Mouse (Mus musculus) 3T3-L1 (cell line): ENCODE data around the gene Zcchc24.
A peak's percentile ranks its signal among the peaks of the same experiment; 100 is the strongest.

Source experiments
- DNase-seq: peaks from one replicate; pipeline ENCODE4 v3.0.0-alpha.2; 2015; ENCODE audit warnings: low read depth, low spot score

Zcchc24 gene

GRCm38 (mm10) chr14:25718471-25718870 is 50.4 kb downstream of the Zcchc24 start:
- DNase-seq: no peak

GRCm38 (mm10) chr14:25717718-25718117 is 51.1 kb downstream of the Zcchc24 start:
- DNase-seq: no peak

GRCm38 (mm10) chr14:25716528-25716927 is 52.3 kb downstream of the Zcchc24 start:
- DNase-seq: no peak

GRCm38 (mm10) chr14:25713443-25713842 is 55.4 kb downstream of the Zcchc24 start:
- DNase-seq: peak; percentile 51

- DNase-seq: no peak
These were observed 57.2 kb downstream of the Zcchc24 start for GRCm38 (mm10) chr14:25711602-25712001.

GRCm38 (mm10) chr14:25711177-25711576 is 57.7 kb downstream of the Zcchc24 start:
- peak; percentile 29 for DNase-seq

GRCm38 (mm10) chr14:25710681-25711080 is 58.2 kb downstream of the Zcchc24 start:
- DNase-seq: peak; percentile 2

GRCm38 (mm10) chr14:25710073-25710472 is 58.8 kb downstream of the Zcchc24 start:
- peak; percentile 37 for DNase-seq

GRCm38 (mm10) chr14:25708917-25709316 is 59.9 kb downstream of the Zcchc24 start:
- DNase-seq: peak; percentile 39

- DNase-seq: peak; percentile 78
These were observed 60.4 kb downstream of the Zcchc24 start for GRCm38 (mm10) chr14:25708451-25708850.

- peak; percentile 82 for DNase-seq
These were observed 61.1 kb downstream of the Zcchc24 start for GRCm38 (mm10) chr14:25707691-25708181.

GRCm38 (mm10) chr14:25701986-25702385 is 66.9 kb downstream of the Zcchc24 start:
- DNase-seq: peak; percentile 63

- DNase-seq: no peak
These were observed 72.5 kb downstream of the Zcchc24 start for GRCm38 (mm10) chr14:25696356-25696755.

GRCm38 (mm10) chr14:25695059-25695458 is 73.8 kb downstream of the Zcchc24 start:
- DNase-seq: no peak

- no peak for DNase-seq
These were observed 74.3 kb downstream of the Zcchc24 start for GRCm38 (mm10) chr14:25694569-25694897.

- DNase-seq: peak; percentile 84
These were observed 74.8 kb downstream of the Zcchc24 start, which contains the start of gene Ppif for GRCm38 (mm10) chr14:25693888-25694568. Ppif (plus strand) TSS chr14:25694154.

GRCm38 (mm10) chr14:25693271-25693887 is 75.5 kb downstream of the Zcchc24 start:
- DNase-seq: no peak

- DNase-seq: no peak
These were observed 81.6 kb downstream of the Zcchc24 start for GRCm38 (mm10) chr14:25686983-25687901.

- DNase-seq: no peak
These were observed 82.5 kb downstream of the Zcchc24 start for GRCm38 (mm10) chr14:25686216-25686945.

GRCm38 (mm10) chr14:25682020-25682419 is 86.8 kb downstream of the Zcchc24 start:
- DNase-seq: peak; percentile 52

- no peak for DNase-seq
These were observed 89.2 kb downstream of the Zcchc24 start for GRCm38 (mm10) chr14:25679625-25680024.
